Mouse (Mus musculus): ENCODE results near the gene Gm10377.
"Not testable (repeated sequence)": the region's sequence is repeated elsewhere in the genome, so short reads cannot be mapped to it uniquely, and the experiment has no call there.

Gm10377 gene

DNA sequence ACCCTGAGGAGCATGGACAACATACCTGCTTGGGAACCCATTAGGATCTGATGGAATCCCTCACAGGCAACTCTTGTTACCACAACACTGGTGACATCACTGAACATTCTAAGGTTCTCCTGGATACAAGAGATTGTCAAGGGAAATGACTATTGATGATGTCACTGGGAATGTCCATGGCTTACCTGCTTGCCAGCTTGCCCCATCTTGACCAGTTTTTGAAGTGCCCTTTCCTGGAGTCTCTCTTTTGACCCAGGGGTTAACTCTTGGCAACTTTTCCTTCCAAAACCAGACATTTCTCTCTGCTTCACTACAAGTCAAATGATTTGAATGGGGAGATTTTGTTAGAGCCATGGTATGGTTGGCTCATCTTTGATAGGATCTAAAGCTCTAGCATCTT lies at the start of gene Gm10377:
Gm10377 (minus strand) TSS at position 101 of the 400 bp plus-strand sequence.
- not testable (repeated sequence) for DNase-seq (ENCODE audit: low read depth, low spot score)

DNA sequence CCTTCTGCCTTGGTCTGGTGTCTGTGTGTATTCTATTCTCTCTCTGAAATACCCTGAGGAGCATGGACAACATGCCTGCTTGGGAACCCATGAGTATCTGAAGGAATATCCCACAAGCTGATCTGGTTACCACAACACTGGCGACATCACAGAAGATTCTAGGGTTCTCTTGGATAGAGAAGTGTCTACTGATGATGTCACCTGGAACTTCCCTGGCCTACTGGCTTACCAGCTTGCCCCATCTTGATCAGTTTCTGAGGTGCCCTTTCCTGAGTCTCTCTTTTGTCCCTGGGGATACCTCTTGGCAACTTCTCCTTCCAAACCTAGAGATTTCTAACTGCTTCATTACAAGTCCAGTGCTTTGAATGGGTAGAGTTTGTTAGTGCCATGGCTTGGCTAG lies 29.1 kb downstream of the Gm10377 start, which contains the start of gene Gm3015:
Gm3015 (minus strand) TSS at position 101 of the 400 bp plus-strand sequence.
- DNase-seq (ENCODE audit: low read depth, low spot score), result not testable (repeated sequence)
